Mouse (Mus musculus) cortical plate, adult 2 months (tissue): ENCODE measurements around the gene Sptbn4. TPM values are rescaled to one million over a fixed set of nuclear protein-coding genes. Genes with fewer than 3 reads are reported as not detected.

Source experiments
- H3K27ac ChIP-seq: fragments of 200-500 bp; 2 replicates; pipeline ENCODE4 v1.5.1; 2012; ENCODE audit warnings: low read length, control low read depth, inconsistent platforms; ENCODE audit not compliant: insufficient read depth
- H3K4me1 ChIP-seq: fragments of 200-500 bp; 2 replicates; pipeline ENCODE4 v1.6.1; 2011; ENCODE audit warnings: low read length; ENCODE audit not compliant: control insufficient read depth, insufficient read depth
- H3K4me3 ChIP-seq: fragments of 200-500 bp; 2 replicates; pipeline ENCODE4 v1.5.1; 2011; ENCODE audit warnings: mild to moderate bottlenecking, low read length, control low read depth; ENCODE audit not compliant: insufficient read depth
- CTCF ChIP-seq: fragments of 200-500 bp; IDR thresholded peaks from 2 replicates; pipeline ENCODE4 v1.5.1; 2011; ENCODE audit warnings: mild to moderate bottlenecking, control low read depth, low read length; ENCODE audit not compliant: insufficient read depth; ENCODE audit errors: extremely low read depth
- POLR2A ChIP-seq: fragments of 200-500 bp; IDR thresholded peaks from 2 replicates; pipeline ENCODE4 v1.6.1; 2011; ENCODE audit warnings: mild to moderate bottlenecking, low read length, control low read depth; ENCODE audit not compliant: insufficient read depth; ENCODE audit errors: extremely low read depth
- polyA plus RNA-seq: library from polyadenylated mRNA; depleted of rRNA; stranded (reverse); fragments of >200 nt; gene quantifications from 2 replicates; pipeline ENCODE4 v1.2.3, GENCODE M21; 2012

Gene Sptbn4
- polyA plus RNA-seq, 1 experiment: 149 TPM

- no peak overlapping the region for H3K4me3 ChIP-seq
- no peak overlapping the region for H3K27ac ChIP-seq
- no peaks in the 10 kb centered on the region for H3K4me1 ChIP-seq
- no peak for TF ChIP-seq CTCF
- no peak for TF ChIP-seq POLR2A
Measured at GRCm38 (mm10) chr7:27417151-27417550, 30.3 kb downstream of the Sptbn4 start.

GRCm38 (mm10) chr7:27408379-27409176 is 38.9 kb downstream of the Sptbn4 start:
- Histone ChIP-seq H3K27ac (no peak overlapping the region), H3K4me3 (no peak overlapping the region; the same call in 1 of the 2 replicates), H3K4me1 (no peaks in the 10 kb centered on the region)
- TF ChIP-seq CTCF (0 out of 2 replicates have a peak, but pooled peaks have one; percentile 21), POLR2A (no peak)

- Histone ChIP-seq H3K4me3 (no peak overlapping the region), H3K27ac (no peak overlapping the region), H3K4me1 (no peaks in the 10 kb centered on the region)
- TF ChIP-seq CTCF (no peak), POLR2A (no peak)
Measured at GRCm38 (mm10) chr7:27407816-27408215, 39.7 kb downstream of the Sptbn4 start.

- no peaks in the 10 kb centered on the region for H3K4me1 ChIP-seq
- H3K27ac ChIP-seq: no peak overlapping the region
- no peak for TF ChIP-seq POLR2A
- TF ChIP-seq CTCF: no peak
- H3K4me3 ChIP-seq: no peak overlapping the region
Measured at GRCm38 (mm10) chr7:27406481-27406880, 41.0 kb downstream of the Sptbn4 start.

- TF ChIP-seq CTCF: no peak
- no peak for TF ChIP-seq POLR2A
- Histone ChIP-seq H3K4me3 (no peak overlapping the region), H3K27ac (no peak overlapping the region), H3K4me1 (0 out of 2 replicates have a peak, but pooled peaks cover 2% of the 10 kb centered on the region)
Measured at GRCm38 (mm10) chr7:27404203-27404942, 43.1 kb downstream of the Sptbn4 start.

GRCm38 (mm10) chr7:27402675-27403074 is 44.8 kb downstream of the Sptbn4 start:
- H3K27ac ChIP-seq: no peak overlapping the region
- no peak overlapping the region for H3K4me3 ChIP-seq
- TF ChIP-seq POLR2A (no peak), CTCF (peak; percentile 71)
- 0 out of 2 replicates have a peak, but pooled peaks cover 2% of the 10 kb centered on the region for H3K4me1 ChIP-seq

GRCm38 (mm10) chr7:27400545-27400944 is 46.9 kb downstream of the Sptbn4 start:
- Histone ChIP-seq H3K4me1 (0 out of 2 replicates have a peak, but pooled peaks cover 2% of the 10 kb centered on the region), H3K4me3 (no peak overlapping the region), H3K27ac (no peak overlapping the region)
- TF ChIP-seq POLR2A (no peak), CTCF (no peak)

- peak overlapping the region; percentile 84 for H3K4me3 ChIP-seq
- TF ChIP-seq POLR2A: 0 out of 2 replicates have a peak, but pooled peaks have one; percentile 13
- TF ChIP-seq CTCF: peak; percentile 71
- H3K27ac ChIP-seq: peak overlapping the region; percentile 99
Measured at GRCm38 (mm10) chr7:27397048-27397949, 50.2 kb downstream of the Sptbn4 start.

GRCm38 (mm10) chr7:27396184-27397047 is 51.1 kb downstream of the Sptbn4 start:
- TF ChIP-seq CTCF: no peak
- TF ChIP-seq POLR2A: no peak
- Histone ChIP-seq H3K27ac (peak overlapping the region; percentile 99), H3K4me1 (0 out of 2 replicates have a peak, but pooled peaks cover 2% of the 10 kb centered on the region), H3K4me3 (peak overlapping the region; percentile 84)

More at GRCm38 (mm10) chr7:27397048-27397949, 50.2 kb downstream of the Sptbn4 start:
- 0 out of 2 replicates have a peak, but pooled peaks cover 2% of the 10 kb centered on the region for H3K4me1 ChIP-seq
